Mouse (Mus musculus): Measurements from ENCODE around the gene Retreg3. TPM values are rescaled to one million over a fixed set of nuclear protein-coding genes. Genes with fewer than 3 reads are reported as not detected.

The Retreg3 gene
- polyA plus RNA-seq, 1 experiment from 2014 or later, result 28.5 TPM

- Histone ChIP-seq H3K4me1 (replicated peaks) (no peaks in the 10 kb centered on the region), H3K36me3 (peaks cover 95% of the 10 kb centered on the region), H3K9me3 (no peaks in the 10 kb centered on the region; the same call in 1 of the 2 replicates), H3K4me2 (replicated peaks) (no peak overlapping the region), H3K9ac (replicated peaks) (no peak overlapping the region), H3K27ac (no peak overlapping the region), H3K4me3 (replicated peaks) (no peak overlapping the region), H3K27me3 (no peaks in the 10 kb centered on the region)
- WGBS, result 57% methylated on average over 8 of the region's 8 CpGs
- ATAC-seq, result no peak
These were observed 62.8 kb downstream of the Retreg3 start for GRCm38 (mm10) chr11:101056885-101057284.

GRCm38 (mm10) chr11:101055418-101055817 lies 64.3 kb downstream of the Retreg3 start:
- H3K9me3 ChIP-seq, result no peaks in the 10 kb centered on the region; the same call in 1 of the 2 replicates
- no peak overlapping the region for H3K4me2 ChIP-seq (replicated peaks)
- H3K36me3 ChIP-seq, result peaks cover 95% of the 10 kb centered on the region
- no peak overlapping the region for H3K9ac ChIP-seq (replicated peaks)
- H3K4me3 ChIP-seq (replicated peaks), result no peak overlapping the region
- 85% methylated on average over 14 of the region's 14 CpGs for WGBS
- H3K4me1 ChIP-seq (replicated peaks), result no peaks in the 10 kb centered on the region
- no peak for ATAC-seq
- H3K27ac ChIP-seq, result no peak overlapping the region
- H3K27me3 ChIP-seq, result no peaks in the 10 kb centered on the region

DNA sequence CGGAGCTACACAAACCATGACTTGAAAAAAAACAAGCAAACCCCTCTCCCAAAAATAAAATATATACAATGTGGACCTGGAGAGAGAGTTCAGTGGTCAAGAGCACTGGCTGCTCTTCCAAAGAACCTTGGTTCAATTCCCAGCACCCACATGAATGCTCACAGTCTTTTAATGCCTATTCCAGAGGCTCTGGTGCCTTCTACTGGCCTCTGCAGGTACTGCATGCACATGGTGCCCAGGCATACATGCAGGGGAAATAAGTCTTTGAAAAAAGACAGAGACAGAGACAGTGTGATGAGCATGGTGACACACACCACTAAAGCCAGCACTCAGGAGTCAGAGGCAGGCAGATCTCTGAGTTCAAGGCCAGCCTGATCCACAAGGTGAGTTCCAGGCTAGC lies 65.7 kb downstream of the Retreg3 start:
- Histone ChIP-seq H3K4me2 (replicated peaks) (no peak overlapping the region), H3K27ac (no peak overlapping the region), H3K9me3 (no peaks in the 10 kb centered on the region; the same call in 1 of the 2 replicates), H3K27me3 (no peaks in the 10 kb centered on the region), H3K9ac (replicated peaks) (no peak overlapping the region), H3K36me3 (peaks cover 94% of the 10 kb centered on the region), H3K4me3 (replicated peaks) (no peak overlapping the region), H3K4me1 (replicated peaks) (no peaks in the 10 kb centered on the region)
- WGBS, result 100% methylated on average over 1 of the region's 1 CpGs
- ATAC-seq, result no peak

DNA sequence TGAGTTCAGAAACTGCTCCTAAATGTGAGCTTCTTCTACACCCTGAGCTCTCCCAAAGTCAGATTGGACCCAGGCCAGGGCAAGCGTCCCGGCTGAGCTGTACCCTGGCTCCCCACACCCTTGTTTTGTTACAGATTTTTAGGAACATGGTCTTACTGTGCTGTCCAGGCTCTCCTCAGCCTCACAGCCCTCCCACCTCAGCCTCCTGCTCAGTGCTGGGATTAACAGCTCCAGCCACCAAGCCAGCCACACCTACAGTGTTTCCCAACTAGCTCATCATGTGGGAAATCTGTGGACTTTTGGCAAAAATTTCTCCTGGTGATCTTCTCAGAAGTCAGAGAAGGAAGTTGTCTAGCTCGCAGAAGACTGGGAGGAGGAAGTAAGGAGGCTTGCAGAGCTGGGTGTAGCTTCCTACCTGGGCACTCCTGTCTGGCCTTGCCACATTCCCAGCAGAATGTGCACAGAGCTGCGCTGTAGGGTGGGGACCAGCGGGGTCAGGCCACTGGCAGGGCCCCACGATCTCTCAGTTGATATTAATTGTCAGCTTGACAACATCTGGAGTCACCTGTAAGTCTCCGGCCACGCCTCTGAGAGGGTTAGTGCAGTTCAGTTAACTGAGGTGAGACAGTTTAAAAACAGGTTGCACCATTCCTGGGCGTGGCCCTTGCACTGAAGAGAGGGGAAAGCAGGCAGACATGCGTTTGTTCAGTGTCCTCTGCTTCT lies 66.8 kb downstream of the Retreg3 start:
- no peaks in the 10 kb centered on the region for H3K4me1 ChIP-seq (replicated peaks)
- H3K36me3 ChIP-seq, result peaks cover 94% of the 10 kb centered on the region

DNA sequence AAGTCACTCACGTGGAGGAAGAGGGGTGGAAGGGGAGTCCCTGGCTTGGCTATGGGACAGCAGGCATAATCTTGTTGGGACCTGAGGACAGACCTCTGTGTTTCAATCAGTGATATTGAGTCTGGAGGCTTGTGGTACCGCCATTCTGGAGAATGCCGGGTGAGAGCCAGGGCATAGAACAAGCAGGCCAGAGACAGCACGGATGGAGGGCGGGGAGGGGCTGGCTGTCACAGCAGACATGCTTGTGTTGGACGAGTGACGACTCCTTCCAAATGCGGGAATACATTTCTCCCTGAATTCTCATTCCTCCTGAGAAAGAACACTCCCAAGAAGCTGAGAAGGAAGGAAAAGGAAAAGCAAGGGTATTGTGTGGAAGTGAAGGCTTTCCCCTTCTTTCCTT lies 68.1 kb downstream of the Retreg3 start:
- no peak for ATAC-seq
- Histone ChIP-seq H3K9ac (replicated peaks) (no peak overlapping the region), H3K27ac (no peak overlapping the region), H3K4me2 (replicated peaks) (no peak overlapping the region), H3K4me1 (replicated peaks) (no peaks in the 10 kb centered on the region), H3K27me3 (no peaks in the 10 kb centered on the region), H3K36me3 (peaks cover 95% of the 10 kb centered on the region), H3K9me3 (no peaks in the 10 kb centered on the region; the same call in 1 of the 2 replicates), H3K4me3 (replicated peaks) (no peak overlapping the region)
- 89% methylated on average over 8 of the region's 8 CpGs for WGBS

More for the DNA sequence above, 66.8 kb downstream of the Retreg3 start:
- H3K27ac ChIP-seq, result no peak overlapping the region
- H3K27me3 ChIP-seq, result no peaks in the 10 kb centered on the region
- no peak overlapping the region for H3K9ac ChIP-seq (replicated peaks)
- no peak overlapping the region for H3K4me3 ChIP-seq (replicated peaks)
- no peaks in the 10 kb centered on the region; the same call in 1 of the 2 replicates for H3K9me3 ChIP-seq
- 91% methylated on average over 10 of the region's 10 CpGs for WGBS
- ATAC-seq, result no peak
- no peak overlapping the region for H3K4me2 ChIP-seq (replicated peaks)

GRCm38 (mm10) chr11:101051051-101051493 lies 68.6 kb downstream of the Retreg3 start:
- H3K27me3 ChIP-seq, result no peaks in the 10 kb centered on the region
- ATAC-seq, result no peak
- no peak overlapping the region for H3K4me2 ChIP-seq (replicated peaks)
- no peak overlapping the region for H3K9ac ChIP-seq (replicated peaks)
- no peaks in the 10 kb centered on the region for H3K4me1 ChIP-seq (replicated peaks)
- WGBS, result 83% methylated on average over 6 of the region's 6 CpGs
- H3K36me3 ChIP-seq, result peaks cover 96% of the 10 kb centered on the region
- no peaks in the 10 kb centered on the region; the same call in 1 of the 2 replicates for H3K9me3 ChIP-seq
- H3K4me3 ChIP-seq (replicated peaks), result no peak overlapping the region
- no peak overlapping the region for H3K27ac ChIP-seq

- Histone ChIP-seq H3K4me2 (replicated peaks) (no peak overlapping the region), H3K9ac (replicated peaks) (no peak overlapping the region), H3K4me1 (replicated peaks) (no peaks in the 10 kb centered on the region), H3K9me3 (no peaks in the 10 kb centered on the region; the same call in 1 of the 2 replicates), H3K4me3 (replicated peaks) (no peak overlapping the region), H3K27ac (no peak overlapping the region), H3K27me3 (no peaks in the 10 kb centered on the region), H3K36me3 (peaks cover 96% of the 10 kb centered on the region)
- no peak for ATAC-seq
- WGBS, result 92% methylated on average over 9 of the region's 9 CpGs
These were observed 69.3 kb downstream of the Retreg3 start for GRCm38 (mm10) chr11:101050359-101050758.

- H3K4me2 ChIP-seq (replicated peaks), result no peak overlapping the region
- H3K27ac ChIP-seq, result no peak overlapping the region
- no peaks in the 10 kb centered on the region for H3K27me3 ChIP-seq
- H3K4me1 ChIP-seq (replicated peaks), result no peaks in the 10 kb centered on the region
- no peak overlapping the region for H3K4me3 ChIP-seq (replicated peaks)
- no peak for ATAC-seq
- no peaks in the 10 kb centered on the region for H3K9me3 ChIP-seq
- WGBS, result 87% methylated on average over 3 of the region's 3 CpGs
- peaks cover 98% of the 10 kb centered on the region for H3K36me3 ChIP-seq
- no peak overlapping the region for H3K9ac ChIP-seq (replicated peaks)
These were observed 72.2 kb downstream of the Retreg3 start for GRCm38 (mm10) chr11:101047502-101047901.

GRCm38 (mm10) chr11:101046440-101046839 lies 73.3 kb downstream of the Retreg3 start:
- 69% methylated on average over 9 of the region's 9 CpGs for WGBS
- H3K4me2 ChIP-seq (replicated peaks), result no peak overlapping the region
- no peaks in the 10 kb centered on the region for H3K27me3 ChIP-seq
- ATAC-seq, result no peak
- no peak overlapping the region for H3K9ac ChIP-seq (replicated peaks)
- peaks cover 98% of the 10 kb centered on the region for H3K36me3 ChIP-seq
- no peak overlapping the region for H3K4me3 ChIP-seq (replicated peaks)
- no peak overlapping the region for H3K27ac ChIP-seq
- no peaks in the 10 kb centered on the region for H3K9me3 ChIP-seq
- H3K4me1 ChIP-seq (replicated peaks), result no peaks in the 10 kb centered on the region

Small RNA genes within 50 kb of the gene (microRNA-seq; reads per million reads assigned to microRNA genes)
- gene Gm27626, result not detected

Other genes with a start within 250 kb of the Retreg3 start
- gene Stat3, start 180.4 kb downstream of the Retreg3 start, polyA plus RNA-seq (2015; fragmentation: Nextera tagmentation; extraction: Ambion mirVana), result 28.7 and 34.3 TPM in 2 replicates
- gene Cavin1, start 149.0 kb downstream of the Retreg3 start, polyA plus RNA-seq (2015; fragmentation: Nextera tagmentation; extraction: Ambion mirVana), result 28.3 and 30.4 TPM in 2 replicates
- gene Atp6v0a1, start 110.4 kb downstream of the Retreg3 start, polyA plus RNA-seq (2015; fragmentation: Nextera tagmentation; extraction: Ambion mirVana), result 87.6 and 90.8 TPM in 2 replicates
- gene Naglu, start 49.9 kb downstream of the Retreg3 start, polyA plus RNA-seq (2015; fragmentation: Nextera tagmentation; extraction: Ambion mirVana), result 9.7 and 9.9 TPM in 2 replicates
- gene Hsd17b1, start 41.5 kb downstream of the Retreg3 start, polyA plus RNA-seq (2015; fragmentation: Nextera tagmentation; extraction: Ambion mirVana), result 0.24 TPM in 1 of 2 replicates, not detected in the other
- gene Coasy, start 37.3 kb downstream of the Retreg3 start, polyA plus RNA-seq (2015; fragmentation: Nextera tagmentation; extraction: Ambion mirVana), result 47.1 and 52.8 TPM in 2 replicates
- 85.9 and 90.9 TPM in 2 replicates for gene Mlx, start 32.6 kb downstream of the Retreg3 start, polyA plus RNA-seq (2015; fragmentation: Nextera tagmentation; extraction: Ambion mirVana)
- gene Psmc3ip, start 24.5 kb downstream of the Retreg3 start, polyA plus RNA-seq (2015; fragmentation: Nextera tagmentation; extraction: Ambion mirVana), result 27.9 and 30.8 TPM in 2 replicates
- 89.4 and 91.0 TPM in 2 replicates for gene Tubg1, start within 50 bp of the Retreg3 start, polyA plus RNA-seq (2015; fragmentation: Nextera tagmentation; extraction: Ambion mirVana)
- gene Tubg2, start 36.0 kb upstream of the Retreg3 start, polyA plus RNA-seq (2015; fragmentation: Nextera tagmentation; extraction: Ambion mirVana), result 29.8 and 31.6 TPM in 2 replicates
- gene Cntnap1, start 50.6 kb upstream of the Retreg3 start, polyA plus RNA-seq (2015; fragmentation: Nextera tagmentation; extraction: Ambion mirVana), result 1.3 and 1.5 TPM in 2 replicates
- 7.3 and 8.1 TPM in 2 replicates for gene Plekhh3, start 51.5 kb upstream of the Retreg3 start, polyA plus RNA-seq (2015; fragmentation: Nextera tagmentation; extraction: Ambion mirVana)
- gene Ccr10, start 55.5 kb upstream of the Retreg3 start, polyA plus RNA-seq (2015; fragmentation: Nextera tagmentation; extraction: Ambion mirVana), result 0.19 and 0.38 TPM in 2 replicates
- 17.6 and 17.7 TPM in 2 replicates for gene Ezh1, start 106.6 kb upstream of the Retreg3 start, polyA plus RNA-seq (2015; fragmentation: Nextera tagmentation; extraction: Ambion mirVana)
- gene Ramp2, start 126.1 kb upstream of the Retreg3 start, polyA plus RNA-seq (2015; fragmentation: Nextera tagmentation; extraction: Ambion mirVana), result 64.4 and 65.7 TPM in 2 replicates
- 110 and 111 TPM in 2 replicates for gene Vps25, start 133.8 kb upstream of the Retreg3 start, polyA plus RNA-seq (2015; fragmentation: Nextera tagmentation; extraction: Ambion mirVana)
- 7.2 and 7.5 TPM in 2 replicates for gene Wnk4, start 140.7 kb upstream of the Retreg3 start, polyA plus RNA-seq (2015; fragmentation: Nextera tagmentation; extraction: Ambion mirVana)
- 1.2 and 1.3 TPM in 2 replicates for gene Cntd1, start 159.1 kb upstream of the Retreg3 start, polyA plus RNA-seq (2015; fragmentation: Nextera tagmentation; extraction: Ambion mirVana)
- gene Coa3, start 159.2 kb upstream of the Retreg3 start, polyA plus RNA-seq (2015; fragmentation: Nextera tagmentation; extraction: Ambion mirVana), result 210 and 213 TPM in 2 replicates
- 178 and 194 TPM in 2 replicates for gene Becn1, start 182.4 kb upstream of the Retreg3 start, polyA plus RNA-seq (2015; fragmentation: Nextera tagmentation; extraction: Ambion mirVana)
- gene Psme3, start 196.3 kb upstream of the Retreg3 start, polyA plus RNA-seq (2015; fragmentation: Nextera tagmentation; extraction: Ambion mirVana), result 126 and 134 TPM in 2 replicates
- gene Aoc2, start 205.2 kb upstream of the Retreg3 start, polyA plus RNA-seq (2015; fragmentation: Nextera tagmentation; extraction: Ambion mirVana), result 2.4 and 2.5 TPM in 2 replicates
- not detected in 2 replicates for gene Aoc3, start 210.7 kb upstream of the Retreg3 start, polyA plus RNA-seq (2015; fragmentation: Nextera tagmentation; extraction: Ambion mirVana)
- not detected in 2 replicates for gene G6pc, start 247.7 kb upstream of the Retreg3 start, polyA plus RNA-seq (2015; fragmentation: Nextera tagmentation; extraction: Ambion mirVana)